Mouse (Mus musculus) erythroblast, embryonic 14.5 days (primary cell): ENCODE results near the gene Cux1. TPM values are rescaled to one million over a fixed set of nuclear protein-coding genes. Genes with fewer than 3 reads are reported as not detected.

Experiments used
- H3K27me3 ChIP-seq: 2 replicates; pipeline ENCODE4 v1.6.1; 2012; ENCODE audit warnings: inconsistent platforms; ENCODE audit not compliant: control insufficient read depth
- H3K36me3 ChIP-seq: 2 replicates; pipeline ENCODE4 v1.6.1; 2012; ENCODE audit warnings: mild to moderate bottlenecking, inconsistent platforms; ENCODE audit not compliant: control insufficient read depth
- H3K4me1 ChIP-seq: 2 replicates; pipeline ENCODE4 v1.6.1; 2012; ENCODE audit warnings: inconsistent platforms; ENCODE audit not compliant: control insufficient read depth
- H3K4me3 ChIP-seq: replicated peaks from 2 replicates; pipeline ENCODE3; 2012; ENCODE audit warnings: moderate library complexity, mild to moderate bottlenecking, inconsistent platforms
- H3K9me3 ChIP-seq: 2 replicates; pipeline ENCODE4 v1.6.1; 2012; ENCODE audit warnings: low read length, inconsistent platforms, mixed read lengths; ENCODE audit not compliant: control insufficient read depth
- GATA1 ChIP-seq: IDR thresholded peaks from 2 replicates; pipeline ENCODE4 v1.6.1; 2012; ENCODE audit warnings: low read length, inconsistent platforms, mixed read lengths
- TAL1 ChIP-seq: IDR thresholded peaks from 3 replicates; pipeline ENCODE4 v1.6.1; 2012; ENCODE audit warnings: low read length, inconsistent platforms, mixed read lengths
- polyA plus RNA-seq: library from polyadenylated mRNA; stranded (reverse); fragments of >175 nt; gene quantifications from 2 replicates; pipeline ENCODE4 v1.2.3, GENCODE M21; 2012

The Cux1 gene
- polyA plus RNA-seq, 1 experiment, result 2.9 TPM

GRCm38 (mm10) chr5:136518648-136519437 lies 48.4 kb downstream of the Cux1 start:
- no peaks in the 10 kb centered on the region for H3K36me3 ChIP-seq
- H3K4me3 ChIP-seq, result no peak overlapping the region
- TF ChIP-seq GATA1, result no peak
- no peak for TF ChIP-seq TAL1
- no peaks in the 10 kb centered on the region for H3K27me3 ChIP-seq
- peaks cover 5% of the 10 kb centered on the region for H3K4me1 ChIP-seq
- H3K9me3 ChIP-seq, result no peaks in the 10 kb centered on the region

- Histone ChIP-seq H3K36me3 (no peaks in the 10 kb centered on the region), H3K4me1 (peaks cover 2% of the 10 kb centered on the region), H3K27me3 (no peaks in the 10 kb centered on the region), H3K4me3 (no peak overlapping the region), H3K9me3 (no peaks in the 10 kb centered on the region)
- TF ChIP-seq GATA1 (no peak), TAL1 (no peak)
Measured at GRCm38 (mm10) chr5:136517510-136517909, 49.8 kb downstream of the Cux1 start.

- no peak overlapping the region for H3K4me3 ChIP-seq
- H3K9me3 ChIP-seq, result no peaks in the 10 kb centered on the region
- TF ChIP-seq GATA1 (no peak), TAL1 (no peak)
- no peaks in the 10 kb centered on the region for H3K27me3 ChIP-seq
- H3K4me1 ChIP-seq, result no peaks in the 10 kb centered on the region
- no peaks in the 10 kb centered on the region for H3K36me3 ChIP-seq
Measured at GRCm38 (mm10) chr5:136516593-136516992, 50.7 kb downstream of the Cux1 start.

GRCm38 (mm10) chr5:136514049-136514677 lies 53.1 kb downstream of the Cux1 start:
- Histone ChIP-seq H3K9me3 (no peaks in the 10 kb centered on the region), H3K4me1 (no peaks in the 10 kb centered on the region)

GRCm38 (mm10) chr5:136512103-136512674 lies 55.1 kb downstream of the Cux1 start:
- H3K9me3 ChIP-seq, result no peaks in the 10 kb centered on the region
- TF ChIP-seq GATA1 (no peak), TAL1 (no peak)
- no peaks in the 10 kb centered on the region for H3K27me3 ChIP-seq
- no peaks in the 10 kb centered on the region for H3K4me1 ChIP-seq
- H3K36me3 ChIP-seq, result no peaks in the 10 kb centered on the region
- no peak overlapping the region for H3K4me3 ChIP-seq

More at GRCm38 (mm10) chr5:136514049-136514677, 53.1 kb downstream of the Cux1 start:
- TF ChIP-seq TAL1 (no peak), GATA1 (no peak)
- Histone ChIP-seq H3K27me3 (no peaks in the 10 kb centered on the region), H3K4me3 (no peak overlapping the region), H3K36me3 (no peaks in the 10 kb centered on the region)

GRCm38 (mm10) chr5:136511378-136511777 lies 55.9 kb downstream of the Cux1 start:
- no peaks in the 10 kb centered on the region for H3K36me3 ChIP-seq
- no peaks in the 10 kb centered on the region for H3K9me3 ChIP-seq
- TF ChIP-seq GATA1, result no peak
- no peak for TF ChIP-seq TAL1
- H3K27me3 ChIP-seq, result no peaks in the 10 kb centered on the region
- H3K4me1 ChIP-seq, result no peaks in the 10 kb centered on the region
- H3K4me3 ChIP-seq, result no peak overlapping the region

GRCm38 (mm10) chr5:136510609-136511008 lies 56.7 kb downstream of the Cux1 start:
- no peaks in the 10 kb centered on the region for H3K9me3 ChIP-seq
- no peaks in the 10 kb centered on the region for H3K27me3 ChIP-seq
- H3K4me1 ChIP-seq, result no peaks in the 10 kb centered on the region
- TF ChIP-seq TAL1, result no peak
- TF ChIP-seq GATA1, result no peak
- H3K4me3 ChIP-seq, result no peak overlapping the region
- no peaks in the 10 kb centered on the region for H3K36me3 ChIP-seq

GRCm38 (mm10) chr5:136507629-136508028 lies 59.7 kb downstream of the Cux1 start:
- Histone ChIP-seq H3K9me3 (no peaks in the 10 kb centered on the region), H3K4me1 (peaks cover 14% of the 10 kb centered on the region), H3K27me3 (no peaks in the 10 kb centered on the region), H3K36me3 (no peaks in the 10 kb centered on the region), H3K4me3 (no peak overlapping the region)
- TF ChIP-seq GATA1 (no peak), TAL1 (no peak)

GRCm38 (mm10) chr5:136506262-136506661 lies 61.0 kb downstream of the Cux1 start:
- H3K4me1 ChIP-seq, result peaks cover 14% of the 10 kb centered on the region
- H3K4me3 ChIP-seq, result no peak overlapping the region
- no peaks in the 10 kb centered on the region for H3K27me3 ChIP-seq
- TF ChIP-seq TAL1 (no peak), GATA1 (no peak)
- H3K36me3 ChIP-seq, result no peaks in the 10 kb centered on the region
- H3K9me3 ChIP-seq, result no peaks in the 10 kb centered on the region
